Mouse (Mus musculus): ENCODE data around the gene Tmtc2.
A peak's percentile ranks its signal among the peaks of the same experiment; 100 is the strongest.

The Tmtc2 gene

DNA sequence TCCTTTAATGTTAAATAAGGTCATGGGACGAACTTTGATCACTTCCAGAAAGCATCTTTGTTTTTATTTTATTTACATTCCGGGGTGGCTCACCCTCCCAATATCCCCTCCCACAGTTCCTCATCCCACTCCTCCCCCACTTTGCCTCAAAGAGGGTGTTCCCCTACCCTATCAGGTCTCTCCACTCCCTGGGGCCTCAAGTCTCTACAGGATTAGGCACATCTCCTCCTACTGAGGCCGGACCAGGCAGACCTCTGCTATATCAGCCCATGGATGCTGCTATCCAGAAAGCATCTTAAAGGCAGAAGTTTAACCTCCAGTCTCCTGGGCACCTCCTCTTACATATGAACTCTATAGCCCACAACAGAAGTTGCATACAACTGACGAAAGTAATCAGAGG is 157.7 kb downstream of the Tmtc2 start:
- no peak for DNase-seq (ENCODE audit: low spot score in 2 of 2)

DNA sequence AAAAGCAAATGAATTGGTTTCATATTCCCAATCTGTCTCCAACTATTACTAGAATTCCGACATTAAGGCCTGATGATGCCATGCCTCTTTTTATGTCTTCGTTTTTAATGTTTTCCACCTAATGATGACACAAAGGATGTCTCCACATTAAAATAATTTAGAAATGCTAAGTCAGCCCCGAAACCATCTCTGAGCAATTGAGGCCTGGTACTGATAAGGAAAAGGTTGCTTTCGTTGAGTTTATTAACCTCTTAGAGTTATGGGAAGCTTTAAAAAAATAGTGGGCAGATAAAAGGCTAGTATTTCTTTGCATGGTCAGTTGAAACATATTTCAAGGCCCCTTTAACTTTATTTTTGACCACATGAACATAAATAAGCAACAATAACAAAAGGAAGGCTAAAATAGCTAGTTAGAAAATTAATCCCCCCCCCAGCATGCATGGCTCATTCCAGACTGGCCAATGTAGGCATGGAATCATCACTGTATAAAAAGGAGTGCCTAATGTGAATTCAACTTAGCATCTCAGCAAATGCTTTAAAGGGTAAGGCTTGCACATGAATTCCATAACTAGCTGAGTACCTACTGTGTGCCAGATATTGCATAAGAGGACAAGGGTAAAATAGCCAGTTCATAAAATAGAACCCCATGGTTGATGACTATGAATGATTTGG is 168.3 kb downstream of the Tmtc2 start:
- DNase-seq (ENCODE audit: low spot score in 2 of 2), result no peak

DNA sequence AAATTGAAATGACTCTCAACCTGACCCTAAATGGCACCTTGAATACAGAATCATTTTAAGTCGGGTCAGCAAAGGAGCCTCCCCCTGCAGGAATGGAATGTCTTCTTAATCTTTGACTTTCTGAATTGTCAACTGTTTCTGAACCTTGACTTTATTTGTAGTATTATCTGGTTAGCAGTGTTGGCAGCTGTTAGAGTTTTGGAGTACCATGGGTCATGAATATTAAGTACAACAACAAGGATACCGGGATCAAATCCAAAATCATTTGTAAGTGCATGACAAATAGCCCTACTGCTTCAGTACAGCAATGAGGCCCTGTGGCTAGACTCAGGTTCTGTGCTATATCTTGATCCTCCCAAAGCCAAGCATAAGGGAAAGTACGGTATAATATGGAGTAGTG is 170.3 kb downstream of the Tmtc2 start:
- DNase-seq (ENCODE audit: low spot score in 2 of 2), result no peak

DNA sequence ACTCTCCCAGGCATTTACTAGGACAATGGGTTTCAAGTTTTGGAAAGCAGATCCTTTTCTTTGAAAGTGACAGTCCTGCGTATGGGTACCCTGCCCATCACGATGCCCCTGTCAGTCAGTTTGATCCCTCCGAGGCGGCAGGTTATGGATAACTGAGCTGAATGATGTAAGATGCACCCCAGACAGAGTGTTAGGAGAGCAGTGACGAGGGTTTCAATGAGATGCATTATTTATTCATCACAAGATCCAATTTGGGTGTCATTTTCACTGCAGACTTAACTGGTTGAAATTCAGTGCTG is 171.8 kb downstream of the Tmtc2 start:
- DNase-seq (ENCODE audit: low spot score in 2 of 2), result no peak

DNA sequence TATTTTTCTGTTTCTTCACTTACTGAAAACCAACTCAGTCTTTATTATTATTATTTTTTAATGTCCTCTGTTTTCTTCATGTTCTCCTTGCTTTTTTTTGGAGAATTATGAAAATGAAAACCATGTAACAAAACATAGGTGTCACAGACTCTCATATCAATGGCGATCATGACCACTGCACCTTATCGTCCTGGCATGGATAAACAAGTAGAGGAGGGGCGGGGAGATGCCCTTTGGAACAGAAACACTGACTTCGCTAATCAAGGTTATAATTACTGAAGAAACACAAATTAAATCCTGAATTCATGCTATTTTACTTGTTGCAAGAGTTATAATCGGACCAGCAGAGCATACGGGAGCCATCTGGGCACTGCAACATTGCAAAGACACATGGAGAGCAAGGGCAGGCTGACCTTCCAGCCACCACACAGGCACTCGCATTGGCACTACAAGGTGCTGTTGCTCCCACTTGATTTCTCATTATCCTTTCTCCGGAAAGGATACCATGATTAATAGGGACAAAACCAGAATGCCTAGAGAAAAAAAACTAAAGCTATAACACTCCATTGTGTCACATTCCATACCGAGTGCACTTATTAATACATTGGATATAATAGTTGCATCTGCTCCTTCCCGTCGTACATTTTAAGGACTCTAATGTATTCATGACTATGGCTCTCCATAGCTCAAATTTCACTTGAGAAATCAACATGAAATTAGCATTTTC is 172.3 kb downstream of the Tmtc2 start:
- no peak for DNase-seq (ENCODE audit: low spot score in 2 of 2)

DNA sequence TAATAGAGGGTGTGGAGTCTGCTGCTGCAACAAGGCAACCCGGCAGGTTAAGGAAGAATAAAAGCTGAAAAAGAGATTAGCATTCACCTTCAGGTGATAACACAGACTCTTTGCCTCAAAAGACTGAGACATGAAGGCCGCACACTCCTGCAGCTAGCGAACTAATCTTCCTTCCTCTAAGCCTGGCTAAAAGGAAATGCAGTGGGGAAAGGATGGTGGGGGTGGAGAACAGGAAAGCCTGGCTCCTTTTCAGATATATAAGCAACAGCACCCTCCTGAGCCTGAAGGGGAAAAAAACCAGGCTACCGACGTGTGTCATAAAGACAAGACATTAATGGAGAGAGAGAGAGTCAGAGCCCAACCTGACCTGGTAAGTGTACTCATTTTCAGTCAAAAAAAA is 174.9 kb downstream of the Tmtc2 start:
- DNase-seq (ENCODE audit: low spot score in 2 of 2), result peak in 1 of 2 experiments; percentile 11

DNA sequence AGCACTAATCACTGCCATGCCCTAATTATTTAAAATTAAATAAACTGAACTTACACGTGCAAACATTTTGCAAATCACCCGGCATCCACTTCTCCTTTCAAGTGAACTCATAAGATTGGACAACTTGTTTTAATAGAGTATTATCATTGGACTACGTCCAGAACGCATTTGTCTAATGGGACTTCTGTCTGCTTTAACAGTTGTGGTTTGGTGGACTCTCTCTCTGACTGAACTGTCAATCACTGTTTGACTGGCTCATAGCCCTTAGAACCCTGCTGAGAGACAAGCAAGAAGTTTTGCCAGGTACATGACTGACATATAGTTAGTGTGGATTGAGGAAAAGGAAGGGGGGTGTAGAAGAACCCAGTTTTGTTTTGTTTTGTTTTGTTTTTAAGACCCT is 190.2 kb downstream of the Tmtc2 start:
- DNase-seq (ENCODE audit: low spot score in 2 of 2), result no peak

DNA sequence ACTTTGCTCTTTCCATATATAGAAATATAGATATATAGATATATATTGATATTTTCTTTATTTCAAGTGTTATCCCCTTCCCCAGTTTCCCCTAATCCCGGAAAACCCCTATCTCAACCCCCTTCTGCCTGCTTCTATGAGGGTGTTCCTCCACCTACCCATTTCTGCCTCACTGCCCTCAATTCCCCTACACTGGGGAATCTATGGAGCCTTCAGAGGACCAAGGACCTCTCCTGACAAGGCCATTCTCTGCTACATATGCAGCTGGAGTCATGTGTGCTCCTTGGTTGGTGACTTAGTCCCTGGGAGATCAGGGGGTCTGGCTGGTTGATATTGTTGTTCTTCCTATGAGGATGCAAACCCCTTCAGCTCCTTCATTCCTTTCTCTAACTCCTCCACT is 192.5 kb downstream of the Tmtc2 start:
- DNase-seq (ENCODE audit: low spot score in 2 of 2), result no peak

DNA sequence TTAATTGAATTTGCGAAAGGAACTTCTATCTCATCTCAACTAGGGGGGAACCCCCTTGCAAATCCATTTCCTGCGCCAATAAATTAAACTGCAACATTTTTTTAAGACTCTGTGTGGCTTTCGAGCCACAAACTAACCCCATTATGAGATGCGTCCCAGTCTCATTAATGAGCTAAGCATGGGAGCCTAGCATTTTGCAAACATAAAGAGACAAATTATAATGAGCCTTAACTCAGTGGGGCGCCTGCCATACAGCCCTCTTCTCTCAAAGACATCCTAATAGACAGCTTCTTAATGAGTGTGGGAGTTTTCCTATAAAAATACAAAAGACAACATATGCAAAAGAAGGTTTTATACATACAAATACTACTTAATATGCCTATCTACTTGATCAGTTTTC is 193.0 kb downstream of the Tmtc2 start:
- DNase-seq (ENCODE audit: low spot score in 2 of 2), result no peak

DNA sequence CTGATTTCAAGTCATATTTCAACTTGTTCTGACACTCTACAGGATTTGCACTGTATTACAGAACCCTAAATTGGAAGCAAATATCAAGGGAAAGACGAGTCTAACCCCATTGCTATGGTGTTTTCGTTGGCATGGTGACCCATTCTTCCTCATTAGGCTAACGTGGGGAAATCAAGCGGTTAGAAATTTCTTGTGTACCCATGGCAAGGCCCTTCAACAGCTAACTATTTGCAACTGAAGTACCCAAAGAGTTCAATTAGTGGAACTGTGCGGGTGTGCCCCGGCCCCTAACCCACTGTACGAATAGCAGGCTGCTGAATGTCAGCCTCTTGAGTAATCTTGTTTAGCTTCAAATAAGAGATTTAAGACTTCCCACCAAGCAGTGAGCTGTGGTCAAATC is 193.7 kb downstream of the Tmtc2 start:
- DNase-seq (ENCODE audit: low spot score in 2 of 2), result no peak

DNA sequence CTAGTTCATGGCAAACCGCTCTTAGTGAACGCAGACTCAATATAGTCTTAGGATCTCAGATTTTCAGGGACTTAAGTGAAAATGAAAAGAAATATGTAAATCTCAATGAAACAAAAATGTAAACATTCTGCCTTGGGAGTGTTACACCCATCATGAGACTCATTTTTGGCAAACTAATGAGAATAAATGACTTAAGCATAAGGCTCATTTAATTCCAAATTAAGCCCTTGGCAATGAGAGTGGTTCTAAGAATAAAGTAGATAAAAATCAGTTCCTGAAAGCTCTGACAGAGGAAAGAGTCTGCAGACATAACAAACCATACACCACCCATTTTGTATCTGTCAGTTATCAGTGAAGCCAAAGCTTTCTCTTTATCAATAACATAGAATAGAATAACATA is 196.5 kb downstream of the Tmtc2 start:
- DNase-seq (ENCODE audit: low spot score in 2 of 2), result no peak

DNA sequence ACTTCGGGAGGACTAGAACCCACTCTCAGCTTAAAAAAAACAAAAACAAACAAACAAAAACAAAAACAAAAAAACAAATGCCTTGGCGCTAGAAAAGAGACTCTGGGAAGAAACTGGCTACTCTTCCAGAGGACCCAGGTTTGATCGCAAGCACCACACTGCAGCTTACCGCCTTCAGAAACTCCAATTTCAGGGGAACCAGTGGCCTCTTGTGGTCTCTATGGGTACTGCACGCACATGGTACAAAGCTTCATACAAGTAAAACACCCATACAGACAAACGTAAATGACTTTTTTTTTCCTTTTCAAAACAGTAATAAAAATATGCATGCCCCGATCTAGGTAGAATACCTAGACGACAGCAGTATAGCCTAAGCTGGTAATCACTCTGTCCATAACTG is 201.0 kb downstream of the Tmtc2 start:
- no peak for DNase-seq (ENCODE audit: low spot score in 2 of 2)

DNA sequence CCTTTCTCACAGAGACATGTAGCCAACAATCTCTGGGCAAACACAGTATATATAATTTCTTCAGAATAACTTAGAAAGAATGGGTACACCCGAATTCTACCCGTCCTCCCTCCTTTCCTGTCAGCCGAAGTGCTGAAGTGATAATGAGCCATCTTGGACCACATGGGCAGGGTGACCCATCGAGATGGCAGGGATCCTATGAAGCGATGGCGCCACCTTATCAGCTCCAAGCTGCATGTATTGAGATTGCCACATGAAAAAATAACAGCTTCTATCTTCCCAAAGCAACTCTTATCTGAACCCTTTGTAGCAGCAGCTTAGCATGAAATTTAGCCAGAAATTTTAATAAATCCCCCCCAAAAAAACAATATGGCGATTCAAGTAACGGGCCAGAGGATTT is 206.0 kb downstream of the Tmtc2 start:
- no peak for DNase-seq (ENCODE audit: low spot score in 2 of 2)

DNA sequence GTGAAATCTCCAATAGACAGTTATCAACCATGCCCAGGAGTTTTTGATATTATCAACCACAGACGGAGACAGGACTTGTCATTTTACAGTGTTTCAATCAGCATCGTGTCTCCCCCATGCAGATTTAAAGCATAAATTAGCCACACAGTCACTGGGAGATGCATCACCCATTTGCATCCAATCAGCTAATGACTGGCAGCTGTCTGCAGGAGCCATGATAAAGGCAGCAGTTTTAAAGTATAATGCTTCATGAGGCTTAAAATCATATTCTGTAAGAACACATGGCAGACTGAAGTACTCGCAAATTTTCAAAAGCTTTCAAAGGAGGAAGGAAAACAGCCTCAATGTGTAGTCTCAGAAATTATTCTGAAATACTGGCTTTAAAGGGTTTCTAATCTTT is 209.8 kb downstream of the Tmtc2 start:
- no peak for DNase-seq (ENCODE audit: low spot score in 2 of 2)

DNA sequence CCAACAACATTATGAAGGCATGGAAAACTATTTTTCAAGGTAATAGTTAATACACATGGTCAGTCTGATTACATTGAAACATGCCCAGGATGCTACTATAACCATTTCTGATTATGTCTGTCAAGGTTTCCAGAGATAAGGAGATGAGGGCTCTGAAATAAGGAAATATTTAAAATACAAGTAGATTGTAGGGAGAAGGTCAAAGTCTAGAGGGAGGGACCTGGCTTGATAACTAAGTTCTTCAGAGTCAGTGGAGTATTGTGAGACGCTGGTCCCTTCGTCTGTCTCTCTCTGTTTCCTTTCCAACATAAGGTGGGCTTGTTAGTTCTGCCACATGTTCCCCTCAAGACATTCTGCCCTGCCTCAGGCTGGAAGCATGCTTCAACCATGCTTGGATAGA is 223.9 kb downstream of the Tmtc2 start:
- DNase-seq (ENCODE audit: low spot score in 2 of 2), result no peak

DNA sequence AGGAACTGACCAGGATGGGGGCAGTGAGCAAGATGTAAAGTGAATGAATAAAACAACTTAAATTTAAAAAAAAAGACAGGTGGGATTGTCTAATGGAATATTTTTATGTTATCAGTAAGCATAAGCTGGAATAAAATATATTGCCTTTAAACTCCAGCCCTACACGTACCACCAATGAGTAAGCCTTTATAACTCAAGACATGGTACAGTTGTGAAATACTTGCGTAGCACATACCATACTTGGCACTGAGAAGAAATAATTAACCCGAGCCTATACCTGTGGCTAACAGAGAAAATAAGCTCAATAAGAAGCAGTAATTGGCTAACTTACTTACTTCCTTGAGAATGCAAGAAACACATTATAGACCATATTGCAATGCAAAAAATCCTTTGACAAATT is 228.3 kb downstream of the Tmtc2 start:
- DNase-seq (ENCODE audit: low spot score in 2 of 2), result no peak

DNA sequence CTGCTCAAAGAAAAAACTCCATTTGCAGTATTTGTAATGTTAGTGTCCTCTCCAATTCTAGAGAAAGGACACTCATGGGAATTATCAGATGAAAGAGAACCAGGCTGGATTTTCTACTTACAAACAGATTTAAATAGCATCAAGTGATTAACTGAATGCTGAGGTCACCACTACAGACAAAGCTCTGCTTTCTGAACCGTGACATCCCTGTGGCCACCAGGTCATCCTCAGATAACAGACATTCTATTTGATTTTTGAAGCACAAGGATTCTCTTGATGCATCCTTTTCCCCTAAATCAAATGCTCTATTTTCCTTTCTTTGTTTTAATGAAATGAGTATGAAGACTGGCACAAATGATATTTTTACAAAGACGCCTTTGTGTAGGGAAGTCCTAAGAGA is 241.4 kb downstream of the Tmtc2 start:
- no peak for DNase-seq (ENCODE audit: low spot score in 2 of 2)

DNA sequence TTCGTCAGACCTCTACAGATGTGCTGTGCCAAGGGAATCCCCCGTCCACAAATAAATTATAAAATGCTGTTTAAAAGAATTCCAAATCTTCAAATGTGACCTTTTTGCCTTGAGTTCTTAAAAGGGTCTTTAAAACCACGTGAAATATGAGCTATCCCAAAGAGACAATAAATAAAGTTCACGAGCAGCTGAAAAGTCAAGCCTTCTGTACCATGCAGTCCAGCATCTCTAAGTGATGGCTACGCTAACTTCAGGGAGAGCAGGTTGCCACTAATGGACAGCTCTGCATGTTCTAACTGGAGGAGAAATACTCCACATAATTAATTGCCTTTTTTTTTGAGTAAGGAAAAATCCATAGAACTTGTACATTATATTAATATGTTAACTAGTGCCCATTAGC is 243.9 kb downstream of the Tmtc2 start:
- DNase-seq (ENCODE audit: low spot score in 2 of 2), result no peak

DNA sequence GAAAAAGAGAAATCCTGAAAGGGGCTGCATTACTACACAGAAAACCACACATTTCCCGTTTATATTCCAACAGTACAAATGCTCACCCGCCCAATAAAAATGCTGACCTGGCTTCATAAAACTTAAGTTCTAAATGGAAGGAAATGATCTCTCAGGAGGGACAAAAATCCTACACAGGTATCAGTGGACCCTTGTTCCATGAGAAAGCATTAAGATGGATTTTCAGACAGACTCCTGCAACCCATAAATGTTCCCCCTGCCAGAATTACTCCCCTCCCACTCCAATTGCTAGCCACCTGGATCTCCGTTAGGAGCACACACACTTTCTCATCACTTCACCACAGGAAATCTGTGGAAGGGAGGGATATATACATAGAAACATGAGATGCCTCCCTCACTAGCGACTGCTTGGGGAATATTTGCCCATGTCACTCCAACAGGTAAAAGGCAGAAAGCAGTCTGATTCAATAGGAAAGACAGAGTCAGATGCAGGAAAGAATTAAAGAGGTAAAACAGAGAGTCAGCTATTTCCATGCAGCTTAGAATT is 250.5 kb downstream of the Tmtc2 start:
- DNase-seq (ENCODE audit: low spot score in 2 of 2), result no peak

DNA sequence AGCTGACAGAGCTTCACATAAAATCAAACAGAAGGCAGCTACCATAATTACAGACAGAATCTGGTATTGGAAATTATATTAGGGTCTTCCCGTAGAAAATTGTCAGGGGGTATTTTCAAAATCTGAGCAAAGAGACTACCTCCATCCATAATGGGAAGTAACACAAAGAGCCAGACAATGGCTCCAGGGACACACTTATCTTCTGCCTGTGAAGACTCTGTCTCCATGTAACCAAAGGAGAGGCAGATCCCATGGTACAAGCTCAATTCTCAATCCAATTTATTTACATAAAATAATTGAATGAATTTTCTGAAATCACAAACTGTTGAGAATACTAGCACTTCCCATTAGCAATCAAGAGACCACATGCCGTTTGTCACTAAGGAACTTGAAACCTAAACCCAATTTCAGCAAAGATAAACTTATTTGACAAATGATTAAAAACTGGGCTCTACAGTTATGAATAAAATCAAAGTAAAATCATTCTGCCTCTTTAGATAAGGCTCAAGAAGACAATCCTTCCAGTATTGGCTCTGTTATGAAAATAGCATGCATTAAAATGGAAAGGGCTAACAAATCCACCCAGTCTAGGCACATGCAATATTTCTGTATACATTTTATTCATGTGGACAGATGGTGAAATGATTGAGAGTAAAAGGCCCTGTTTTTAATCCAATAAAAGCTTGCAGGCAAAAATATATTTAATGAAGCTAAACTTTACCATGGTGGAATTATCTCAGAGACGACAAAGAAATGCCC is 254.8 kb downstream of the Tmtc2 start:
- DNase-seq (ENCODE audit: low spot score in 2 of 2), result no peak

DNA sequence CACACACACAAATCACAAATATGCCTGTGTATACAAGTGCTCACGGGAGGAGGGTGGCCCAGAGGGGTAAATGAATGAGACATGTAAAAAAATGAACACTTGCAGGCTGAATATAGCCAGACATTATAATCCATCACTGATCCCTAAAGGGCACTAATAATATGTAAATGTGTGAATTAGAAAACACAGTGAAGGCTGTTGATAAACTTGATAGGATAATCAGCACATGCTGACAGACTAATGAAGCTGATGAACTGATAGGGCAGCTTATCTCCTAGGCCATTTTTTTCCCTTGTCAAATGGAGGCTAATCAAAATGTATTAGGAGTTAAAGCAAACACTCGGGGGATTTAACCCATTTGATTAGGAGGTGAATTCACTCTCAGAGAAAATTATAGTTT is 255.4 kb downstream of the Tmtc2 start:
- DNase-seq (ENCODE audit: low spot score in 2 of 2), result no peak

DNA sequence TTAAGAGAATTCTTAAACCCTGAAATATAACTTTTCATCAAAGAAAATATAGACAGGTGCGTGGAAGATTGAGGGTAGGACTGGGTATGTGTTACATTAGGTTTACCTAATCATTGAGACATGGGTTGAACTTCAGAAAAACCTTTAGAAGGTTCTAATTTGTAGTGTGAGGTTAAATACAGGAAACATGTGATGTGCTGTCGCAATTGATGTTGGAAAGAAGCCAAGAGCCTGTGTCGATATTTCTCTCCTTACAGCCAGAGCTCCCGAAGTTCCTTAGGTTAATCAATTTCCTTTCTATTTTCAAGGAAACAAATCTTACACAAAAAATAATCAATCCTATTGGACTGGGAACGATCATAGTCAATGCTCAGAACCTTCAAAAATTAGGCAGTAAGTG is 261.3 kb downstream of the Tmtc2 start:
- no peak for DNase-seq (ENCODE audit: low spot score in 2 of 2)

DNA sequence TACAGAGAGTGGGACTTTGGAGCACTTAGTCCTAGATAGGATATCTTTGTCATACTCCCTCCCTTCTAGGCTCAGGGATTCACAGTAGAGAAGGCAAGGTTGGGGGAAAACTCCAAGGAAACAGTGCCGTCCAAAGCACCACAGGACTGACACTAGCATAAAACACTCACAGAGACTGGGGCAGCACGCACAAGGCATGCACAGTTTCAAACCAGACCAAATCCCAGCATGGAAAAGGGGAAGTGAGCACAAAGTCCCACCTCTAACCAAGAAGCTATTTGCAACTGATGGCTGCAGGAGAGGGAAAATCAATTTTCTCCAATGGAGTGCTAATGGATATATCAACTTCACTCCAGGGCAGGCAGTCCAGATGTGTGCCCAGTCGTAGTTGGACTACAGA is 276.7 kb downstream of the Tmtc2 start:
- DNase-seq (ENCODE audit: low spot score in 2 of 2), result no peak
